Mouse (Mus musculus) frontal cortex, postnatal 36 days (tissue): ENCODE measurements around the gene Apod.

ENCODE experiments used
- DNase-seq, 2 experiments: peaks; one replicate each; pipeline ENCODE4 v3.0.0; 2022; ENCODE audit warnings: low spot score in 2 of 2

Gene Apod

DNA sequence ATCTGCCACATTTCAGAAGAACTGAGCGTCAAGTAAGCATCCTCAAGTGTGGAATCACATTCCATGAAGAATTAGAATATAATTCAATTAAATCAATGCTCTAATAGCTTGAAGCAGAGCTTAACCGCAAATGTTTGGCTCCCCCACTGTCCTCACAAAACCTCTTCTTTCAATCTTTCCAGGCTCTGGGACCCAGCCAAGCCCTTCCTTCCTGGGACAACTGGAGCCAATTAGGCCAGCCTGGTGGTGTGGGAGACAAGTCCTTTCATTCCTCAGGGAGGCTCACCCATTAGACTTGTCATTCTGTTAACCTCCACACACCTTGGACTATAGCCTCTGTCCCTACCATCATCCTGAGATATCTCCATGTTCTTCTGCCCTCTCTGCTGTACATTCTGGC, 32.6 kb downstream of the Apod start:
- no peak for DNase-seq

DNA sequence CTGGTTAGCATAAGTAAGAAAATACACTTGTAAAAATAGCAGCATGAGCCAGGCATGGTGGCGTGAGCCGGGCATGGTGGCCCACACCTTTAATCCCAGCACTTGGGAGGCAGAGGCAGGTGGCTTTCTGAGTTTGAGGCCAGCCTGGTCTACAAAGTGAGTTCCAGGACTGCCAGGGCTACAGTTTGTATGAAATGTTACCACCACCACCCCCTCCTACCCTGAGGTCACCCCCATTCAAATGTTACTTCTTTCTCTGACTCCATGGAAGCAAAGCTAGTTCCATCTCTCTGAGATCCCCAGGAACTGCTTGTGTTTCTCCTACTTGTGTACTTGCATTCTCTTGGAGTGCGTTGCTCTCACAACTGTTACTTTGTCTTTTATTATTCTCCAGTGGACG, 34.4 kb downstream of the Apod start:
- DNase-seq, result no peak

DNA sequence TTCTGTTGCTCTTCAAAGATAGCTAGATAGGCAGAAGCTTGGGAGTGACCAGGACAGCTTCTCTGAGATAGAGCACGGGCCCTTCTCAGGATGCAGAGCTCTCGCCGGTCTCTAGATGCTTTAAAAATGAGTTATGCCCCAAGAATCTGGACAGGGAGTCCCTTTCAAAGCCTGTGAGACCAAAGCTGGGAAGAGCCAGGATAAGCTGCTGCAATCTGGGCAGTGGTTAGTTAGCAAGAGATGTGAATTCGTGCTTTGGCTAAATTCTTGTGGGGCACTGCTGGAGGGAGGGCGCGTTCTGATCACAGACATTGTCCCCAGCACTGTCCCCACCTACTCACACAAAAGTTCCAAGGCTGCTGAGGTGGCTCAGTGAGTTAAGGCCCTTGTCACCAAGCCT, 36.0 kb downstream of the Apod start:
- DNase-seq, result no peak

DNA sequence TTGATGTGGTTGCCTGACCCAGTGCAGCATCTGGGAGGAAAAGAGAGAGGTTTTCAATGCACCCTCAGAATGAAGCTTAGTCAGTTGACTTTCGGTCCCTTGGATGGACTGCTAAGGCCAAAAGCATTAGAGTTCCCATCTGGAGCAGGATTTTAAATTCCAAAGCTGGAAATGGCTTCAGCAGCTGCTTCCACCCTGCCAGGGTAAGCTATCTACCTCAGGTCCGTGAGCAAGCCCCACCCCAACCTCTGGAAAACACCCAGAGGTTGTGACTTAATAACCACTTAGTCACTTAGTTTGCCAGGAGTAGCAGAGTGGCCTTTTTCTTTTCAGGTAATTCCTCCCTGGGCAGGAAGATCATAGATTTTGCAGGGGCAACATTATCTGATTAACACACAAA, 36.5 kb downstream of the Apod start:
- DNase-seq, result no peak

DNA sequence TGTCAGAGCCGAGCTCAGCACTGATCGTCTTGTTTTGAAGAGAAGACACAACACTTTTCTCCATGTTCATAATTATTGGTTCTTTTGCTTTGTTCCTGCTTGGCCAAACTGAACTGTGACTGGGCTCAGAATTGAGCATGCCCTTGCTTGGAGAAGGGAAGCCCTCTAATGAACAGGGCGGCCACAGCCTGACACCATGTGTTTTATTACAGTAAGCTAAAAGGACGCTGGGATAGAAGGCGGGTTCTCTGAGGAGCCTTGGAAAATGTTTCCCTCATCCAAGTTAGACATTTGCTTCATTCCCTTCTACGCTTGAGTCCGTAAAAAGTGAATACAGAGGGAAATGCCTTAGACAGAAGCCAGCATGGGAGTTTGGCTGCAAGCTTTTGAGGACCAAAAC, 37.6 kb downstream of the Apod start:
- DNase-seq, result no peak

DNA sequence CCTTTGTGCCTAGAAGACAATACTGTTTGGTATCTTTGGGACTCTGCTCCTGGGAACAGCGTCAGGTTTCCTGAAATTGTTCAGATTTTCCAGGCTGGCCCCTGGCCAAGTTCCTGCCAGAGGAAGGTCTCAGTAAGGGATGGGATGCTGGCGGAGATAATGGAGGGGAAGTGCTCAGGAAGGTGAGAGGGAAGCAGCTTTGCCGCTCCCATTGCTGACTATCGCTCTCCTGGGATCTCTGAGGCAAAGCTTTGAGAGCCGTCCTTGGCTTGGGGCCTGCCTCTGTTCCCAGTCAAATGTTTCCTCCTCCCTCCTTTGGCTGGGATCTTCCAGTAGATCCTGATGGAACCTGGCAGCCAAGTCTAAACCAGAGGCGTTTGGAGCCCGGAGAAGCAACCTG, 38.1 kb downstream of the Apod start:
- DNase-seq, result peak; percentile 24 to 31

DNA sequence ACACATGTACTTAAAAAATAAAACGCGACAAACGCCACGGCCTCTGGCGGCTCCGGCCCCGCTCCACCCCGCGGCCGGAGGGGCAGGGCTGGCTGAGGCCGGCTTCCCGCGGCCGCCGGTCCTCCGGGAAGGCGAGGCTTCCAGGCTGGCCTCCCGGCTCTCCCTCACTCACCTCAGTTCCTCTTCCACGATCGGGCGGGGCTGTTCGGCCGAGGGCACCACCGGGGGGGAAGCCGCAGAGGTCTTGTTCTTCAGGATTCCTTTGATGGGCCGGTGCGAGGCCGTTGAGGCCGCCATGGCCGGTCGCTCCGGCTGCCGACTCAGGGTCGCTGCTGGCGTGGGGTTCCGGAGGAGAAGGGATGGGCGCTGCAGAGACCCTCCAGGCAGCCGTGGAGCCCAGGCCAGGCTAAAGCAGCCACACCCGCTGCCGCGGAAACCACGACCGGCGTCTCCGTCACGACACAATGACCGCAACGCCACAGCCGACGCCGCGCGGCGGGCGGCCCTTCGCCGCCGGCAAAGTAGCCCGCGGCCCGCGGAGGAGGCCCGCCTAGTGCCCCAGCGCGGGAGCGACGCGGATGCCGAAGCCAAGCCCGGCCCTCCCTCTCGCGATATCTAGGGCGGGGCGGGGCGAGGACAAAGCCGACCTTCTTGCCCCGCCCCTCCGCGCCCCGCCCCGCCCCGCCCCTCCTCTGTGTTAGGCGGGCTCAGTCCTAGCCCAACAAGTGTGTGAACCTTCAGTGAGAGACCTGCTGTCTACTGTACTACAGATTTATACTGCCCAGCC, 39.7 kb downstream of the Apod start, which contains the start of gene Ppp1r2:
TSS of gene Ppp1r2 (minus strand) at position 604 of the 787 bp plus-strand sequence.
- peak; percentile 79 to 84 for DNase-seq

DNA sequence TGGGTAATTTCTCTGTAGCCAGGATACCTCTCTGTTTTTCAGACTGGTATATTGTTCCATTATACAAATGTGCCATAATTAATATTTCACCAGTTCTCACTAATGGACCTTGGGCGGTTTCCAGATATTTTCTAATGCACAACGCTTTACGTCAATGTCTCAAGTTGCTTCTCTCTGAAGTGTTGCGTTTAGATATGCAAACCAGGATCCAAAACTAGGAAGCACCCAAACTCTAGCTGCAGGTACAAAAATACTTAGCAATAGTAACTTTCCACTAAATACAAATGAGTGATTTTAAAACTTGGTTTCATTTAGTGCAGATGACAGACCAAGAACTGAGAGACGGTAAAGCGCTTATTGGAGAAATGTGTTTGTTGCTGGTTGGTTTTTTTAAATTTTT, 40.5 kb downstream of the Apod start:
- DNase-seq, result no peak

DNA sequence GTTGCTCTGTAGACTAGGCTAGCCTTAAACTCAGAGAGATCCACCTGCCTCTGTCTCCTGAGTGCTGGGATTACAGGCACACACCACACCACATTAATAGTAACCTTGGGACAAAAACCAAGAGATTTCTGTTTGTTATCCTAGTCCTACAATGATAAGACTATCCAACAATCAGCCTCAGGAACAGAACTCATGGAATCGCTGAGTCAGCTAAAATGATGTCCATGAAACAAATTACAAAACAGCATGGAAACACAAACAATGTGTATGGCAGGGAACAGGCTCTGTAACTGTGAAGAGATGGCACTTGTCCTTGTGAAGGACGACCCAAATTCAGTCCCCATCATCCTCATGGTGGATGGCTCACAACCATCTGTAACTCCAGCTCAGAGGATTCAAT, 47.9 kb downstream of the Apod start:
- DNase-seq, result no peak

DNA sequence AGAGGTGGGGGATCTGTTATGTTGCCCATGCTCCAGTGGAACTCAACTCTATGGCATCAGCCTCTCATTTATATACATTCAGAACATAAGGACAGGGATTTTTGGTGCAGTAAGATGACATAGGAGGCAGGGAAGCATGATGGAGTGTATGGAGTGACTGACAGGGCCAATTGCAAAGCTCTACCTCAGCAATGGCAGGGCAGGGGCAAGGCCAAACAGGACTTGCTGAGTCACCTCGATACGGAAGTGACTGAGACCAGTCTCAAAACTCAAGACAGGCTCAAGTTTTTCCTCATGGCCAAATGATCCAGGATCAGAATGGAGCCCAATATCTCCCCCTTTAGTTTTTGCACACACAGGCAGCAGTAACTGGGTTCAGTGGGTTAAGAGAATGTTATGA, 58.5 kb downstream of the Apod start:
- DNase-seq, result no peak

DNA sequence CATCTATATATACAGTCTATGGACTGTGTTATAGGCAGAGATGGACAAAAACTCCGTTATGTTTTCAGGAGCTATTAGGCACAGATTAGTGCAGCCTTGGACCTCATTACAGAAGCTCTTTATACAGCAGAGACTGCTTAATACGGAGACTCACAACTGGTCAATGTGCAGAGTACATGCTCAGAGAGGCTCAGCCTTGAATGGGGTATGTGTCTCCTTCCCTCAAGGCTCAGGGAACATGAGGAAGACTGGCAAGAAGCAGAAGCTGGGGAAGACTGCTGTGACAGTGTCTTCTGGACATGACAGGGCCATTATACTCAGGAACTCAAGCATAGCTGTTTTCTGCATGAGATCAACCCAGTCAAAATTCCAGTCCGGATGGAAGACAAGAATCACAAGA, 58.9 kb downstream of the Apod start:
- DNase-seq, result no peak

DNA sequence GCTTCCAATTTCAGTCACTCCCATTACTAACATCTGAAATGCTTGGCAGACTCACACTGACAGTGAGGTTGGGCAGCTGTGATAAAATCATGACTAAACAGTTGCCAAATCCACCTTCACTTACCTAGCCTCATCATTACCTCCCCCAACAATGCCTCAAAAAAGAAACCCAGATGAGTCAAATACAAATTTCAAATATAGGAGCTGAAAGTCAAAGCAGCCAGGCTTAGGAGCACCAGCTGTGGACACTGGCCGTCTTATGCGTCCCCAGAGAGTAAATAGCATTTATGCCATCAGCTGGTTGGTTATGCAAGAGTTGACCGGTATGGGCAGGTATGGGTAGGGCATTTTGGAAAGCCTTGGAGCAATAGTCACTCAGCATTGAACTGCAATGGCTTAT, 65.2 kb downstream of the Apod start:
- no peak for DNase-seq

DNA sequence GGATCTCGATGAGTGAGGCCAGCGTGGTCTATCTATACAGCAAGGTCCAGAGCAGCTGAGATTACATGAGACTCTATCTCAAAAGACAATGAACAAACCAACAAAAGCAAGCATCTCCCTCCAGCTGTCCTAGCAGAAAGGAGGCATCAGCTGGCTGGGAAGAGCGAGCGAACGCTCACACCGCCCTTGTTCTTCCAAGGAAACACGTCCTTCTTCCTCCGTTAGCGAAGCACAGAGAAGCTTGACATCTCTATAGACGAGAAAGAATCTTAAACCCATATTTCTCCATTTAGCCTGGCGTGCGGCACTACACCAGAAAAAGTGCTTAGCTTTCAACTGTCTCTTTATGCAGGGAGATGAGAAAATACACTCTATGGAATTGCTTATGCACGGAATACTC, 65.9 kb downstream of the Apod start:
- DNase-seq, result peak; percentile 36 to 60

DNA sequence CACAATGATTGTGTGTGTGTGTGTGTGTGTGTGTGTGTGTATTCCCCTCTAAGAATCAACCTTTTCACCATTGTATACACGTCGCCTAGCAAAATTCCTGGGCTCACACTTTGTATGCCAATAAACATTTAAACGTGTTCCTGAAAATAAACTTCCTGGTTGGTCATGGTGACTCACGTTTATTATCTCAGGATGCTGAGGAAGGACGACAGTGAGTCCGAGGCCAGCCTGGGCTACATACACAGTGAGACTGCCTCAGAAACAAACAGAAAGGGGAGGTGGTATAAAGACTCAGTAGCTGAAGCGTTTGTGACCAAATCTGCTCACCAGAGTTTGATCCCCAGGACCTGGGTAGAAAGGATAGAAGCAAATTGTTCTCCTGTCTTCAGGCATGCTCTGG, 67.2 kb downstream of the Apod start:
- no peak for DNase-seq
